Mouse (Mus musculus) natural killer cell, adult 2 months (primary cell): ENCODE data around the gene Rnf141.

Source experiments
- DNase-seq, 2 experiments: peaks; one replicate each; pipeline ENCODE4 v3.0.0; 2022; ENCODE audit warnings: low spot score in 2 of 2

Gene Rnf141

GRCm38 (mm10) chr7:110843916-110844874 is at the start of gene Rnf141:
Gene Rnf141, minus strand, starts transcription at chr7:110844457.
- DNase-seq, result peak; percentile 90 to 94

DNA sequence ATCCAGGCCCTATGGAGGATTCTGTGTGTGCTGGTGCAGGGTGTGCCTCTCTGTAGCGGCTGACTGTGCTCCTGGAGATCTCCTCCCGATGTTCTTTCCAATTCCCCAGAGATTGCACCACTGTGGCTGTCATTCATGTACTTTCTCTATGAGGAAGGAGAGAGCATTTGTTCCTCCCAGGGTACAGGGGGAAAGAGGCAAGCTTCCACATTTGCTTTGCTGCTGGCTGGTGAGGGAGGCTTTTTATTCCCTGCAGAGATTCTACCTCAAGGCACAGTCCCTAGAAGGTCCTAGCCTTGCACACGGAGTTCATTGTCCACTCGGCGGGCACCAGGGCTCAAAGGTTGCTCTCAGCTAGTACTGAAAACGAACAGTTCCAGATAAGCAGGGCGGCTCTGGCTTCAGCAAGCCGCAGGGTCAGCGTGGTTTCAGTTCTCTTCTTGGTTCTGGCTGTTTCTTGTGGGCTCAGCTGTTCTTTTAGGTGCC is 47.3 kb upstream of the Rnf141 start:
- no peak for DNase-seq

DNA sequence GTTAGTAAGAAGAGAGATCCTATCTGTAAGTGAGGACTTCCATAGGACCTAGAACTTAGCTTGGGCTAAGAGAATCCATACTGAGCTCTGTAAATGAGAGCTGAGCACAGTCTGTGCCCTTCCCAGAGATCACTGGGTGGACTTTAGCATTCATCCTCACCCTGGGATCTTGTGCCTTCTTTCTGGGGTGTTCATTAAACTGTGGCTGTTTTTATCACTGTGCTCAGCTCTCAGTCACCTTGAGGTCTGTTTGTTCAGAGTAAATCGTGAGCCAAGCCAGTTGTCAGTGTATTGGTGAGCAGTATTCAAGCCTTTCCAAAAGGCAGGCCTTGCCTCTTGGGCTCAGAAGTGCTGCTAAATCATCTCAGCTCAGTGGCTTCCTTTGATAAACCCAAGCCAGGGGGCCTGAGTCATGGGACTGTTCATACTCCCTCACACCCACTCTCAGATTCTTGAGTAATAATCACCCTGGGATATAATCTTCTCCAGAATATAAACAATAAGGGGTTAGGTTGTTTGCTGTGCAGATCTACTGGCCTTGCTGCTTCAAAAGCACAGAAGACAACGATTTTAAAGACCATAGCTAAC is 37.6 kb upstream of the Rnf141 start:
- DNase-seq, result no peak

DNA sequence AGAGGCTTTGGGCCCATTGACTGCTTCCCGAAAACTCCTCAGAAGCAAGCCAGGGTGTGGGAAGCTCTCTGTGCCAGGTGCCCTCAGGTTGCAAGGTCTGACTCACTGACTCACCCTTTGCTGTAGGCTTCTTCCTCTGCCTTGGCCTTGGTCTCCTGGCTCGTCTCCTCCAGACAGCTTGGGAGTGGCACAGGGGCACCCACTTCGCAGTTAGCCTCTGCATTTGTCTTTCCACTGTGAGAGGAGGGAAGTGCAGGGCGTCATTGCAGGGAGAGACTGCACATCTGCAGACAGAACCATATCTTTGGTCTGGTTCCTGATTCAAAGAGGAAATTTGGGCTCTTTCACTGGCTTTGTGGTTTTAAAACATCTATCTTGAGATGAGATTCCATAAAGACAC is 33.8 kb upstream of the Rnf141 start:
- DNase-seq, result no peak

- DNase-seq, result no peak
Observed at GRCm38 (mm10) chr7:110876965-110877364, 32.7 kb upstream of the Rnf141 start.

- no peak for DNase-seq
Observed at GRCm38 (mm10) chr7:110868807-110869206, 24.6 kb upstream of the Rnf141 start.

DNA sequence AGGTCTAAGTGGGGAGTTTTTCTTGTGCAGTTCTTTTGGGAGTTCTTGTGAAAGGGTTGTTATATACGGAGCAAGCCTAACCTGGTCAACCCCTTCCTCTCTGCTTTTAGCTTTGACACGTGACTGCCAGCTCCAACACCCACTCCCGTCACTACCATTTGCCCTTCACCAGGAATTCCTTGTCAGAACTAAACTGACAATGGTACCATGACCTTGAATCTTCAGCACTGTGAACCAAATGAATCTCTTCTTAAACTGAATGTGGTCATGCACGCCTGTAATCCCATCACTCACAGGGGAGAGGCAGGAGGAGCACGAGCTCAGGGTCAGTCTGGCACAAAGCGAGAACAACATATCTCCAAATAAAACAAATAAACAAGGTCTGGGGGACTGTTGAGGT is 22.9 kb upstream of the Rnf141 start:
- DNase-seq, result no peak

- DNase-seq, result no peak
Observed at GRCm38 (mm10) chr7:110866021-110866420, 21.8 kb upstream of the Rnf141 start.

- DNase-seq, result no peak
Observed at GRCm38 (mm10) chr7:110865570-110865969, 21.3 kb upstream of the Rnf141 start.

DNA sequence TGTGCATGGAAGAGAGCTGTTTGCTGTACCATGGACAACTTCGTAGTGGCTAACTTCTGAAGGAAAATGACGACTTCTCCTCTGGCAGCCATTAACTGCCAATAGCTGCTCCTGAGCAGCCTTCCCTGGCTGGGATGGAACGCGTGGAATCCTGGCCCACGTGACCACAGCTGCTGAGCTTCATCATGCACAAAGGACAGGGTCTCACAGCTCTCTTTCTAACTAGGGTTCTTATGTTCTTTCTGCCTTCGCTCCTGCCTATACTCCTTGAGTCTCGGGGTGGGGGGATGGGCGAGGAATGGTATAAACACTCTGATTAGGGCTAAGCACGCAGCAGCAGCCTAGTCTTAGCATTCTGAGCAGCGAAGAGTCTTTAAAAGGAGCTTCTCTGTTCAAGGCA is 20.8 kb upstream of the Rnf141 start:
- no peak for DNase-seq

DNA sequence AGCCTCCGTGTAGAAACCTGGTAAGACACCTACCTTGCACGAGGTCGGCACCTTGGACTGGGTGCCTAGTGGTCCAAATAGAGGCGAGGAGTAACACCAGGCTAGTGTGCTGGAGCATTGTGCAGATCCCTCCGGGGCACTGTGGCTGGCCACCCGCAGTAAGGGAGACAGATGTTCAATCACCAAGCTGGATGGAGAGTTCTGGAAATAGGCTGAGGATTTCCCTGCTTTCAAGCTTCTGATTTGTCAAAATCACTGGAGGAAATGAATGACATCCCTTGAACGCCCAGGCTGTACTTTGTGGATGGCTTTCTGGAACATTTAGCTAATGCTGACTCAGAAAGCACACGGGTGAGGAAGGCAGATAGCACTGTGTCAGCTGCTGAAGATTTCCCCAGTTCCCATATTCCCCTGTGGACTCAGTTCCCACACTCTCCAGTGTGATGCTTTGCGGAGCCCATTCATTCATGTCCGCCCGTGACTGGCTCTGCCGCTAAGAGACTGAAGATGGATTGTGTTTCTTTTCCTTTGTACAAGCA is 18.6 kb upstream of the Rnf141 start, which contains the start of gene Lyve1:
TSS of gene Lyve1 (minus strand) at position 489 of the 539 bp plus-strand sequence.
- no peak for DNase-seq

DNA sequence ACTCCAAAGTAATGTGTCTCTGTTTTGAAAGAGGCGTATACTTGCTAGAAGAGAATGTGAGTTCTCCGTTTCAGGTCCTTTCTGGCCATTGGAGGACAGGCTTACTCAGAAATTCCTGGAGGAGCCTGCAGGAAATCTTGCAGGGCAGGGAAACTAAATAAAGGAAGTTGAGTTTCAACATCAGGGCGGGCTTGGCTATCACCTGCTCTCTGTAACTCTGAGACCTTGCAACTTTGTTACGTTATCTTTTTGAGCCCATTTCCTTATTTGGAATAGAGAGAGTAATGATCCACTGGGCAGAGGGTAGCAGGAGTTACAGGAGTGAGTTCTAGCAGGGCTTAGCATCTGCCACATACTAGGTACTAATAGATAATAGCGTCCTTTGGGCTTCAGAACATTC is 15.9 kb upstream of the Rnf141 start:
- DNase-seq, result no peak

- no peak for DNase-seq
Observed at GRCm38 (mm10) chr7:110855604-110856003, 11.3 kb upstream of the Rnf141 start.

GRCm38 (mm10) chr7:110854927-110855546 is 10.8 kb upstream of the Rnf141 start:
- DNase-seq, result no peak

DNA sequence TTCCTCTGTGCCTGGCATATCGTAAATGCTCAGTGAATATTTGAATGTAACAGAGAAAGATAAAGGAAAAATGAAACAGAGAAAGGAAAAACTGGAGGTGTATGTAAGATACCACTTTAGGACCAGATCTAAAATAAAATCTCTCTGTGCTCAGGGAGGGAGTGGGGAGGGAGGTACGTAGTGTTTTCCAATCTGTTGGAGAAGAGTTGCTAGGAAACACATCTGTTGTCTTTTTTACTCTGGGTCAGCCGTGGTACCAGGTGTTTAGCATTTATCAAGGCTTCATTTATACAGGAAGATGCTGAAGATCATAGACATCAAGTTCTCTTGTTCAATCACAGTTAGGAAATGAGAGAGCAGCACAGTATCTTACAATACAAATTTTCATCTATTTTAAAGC is 10.3 kb upstream of the Rnf141 start:
- no peak for DNase-seq

DNA sequence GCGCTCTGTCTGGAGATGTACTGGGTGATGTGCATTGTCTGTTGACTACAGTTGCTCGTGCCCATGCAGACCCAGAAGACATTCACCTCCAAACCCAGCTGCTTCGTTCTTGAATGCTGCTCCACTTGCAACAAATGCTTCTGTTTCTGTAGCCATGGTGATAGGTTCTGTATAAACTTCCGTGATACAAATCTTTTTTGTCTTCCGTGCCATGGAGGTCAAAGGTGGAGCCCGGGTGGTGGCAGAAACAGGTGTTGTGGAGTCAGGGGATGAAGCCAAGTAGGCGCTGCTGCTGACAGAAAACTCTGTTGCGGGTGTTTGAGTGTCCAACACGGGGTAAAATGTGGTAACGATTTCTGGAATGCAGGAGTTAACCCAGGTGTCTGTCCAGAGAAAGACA is 9.4 kb upstream of the Rnf141 start:
- no peak for DNase-seq

DNA sequence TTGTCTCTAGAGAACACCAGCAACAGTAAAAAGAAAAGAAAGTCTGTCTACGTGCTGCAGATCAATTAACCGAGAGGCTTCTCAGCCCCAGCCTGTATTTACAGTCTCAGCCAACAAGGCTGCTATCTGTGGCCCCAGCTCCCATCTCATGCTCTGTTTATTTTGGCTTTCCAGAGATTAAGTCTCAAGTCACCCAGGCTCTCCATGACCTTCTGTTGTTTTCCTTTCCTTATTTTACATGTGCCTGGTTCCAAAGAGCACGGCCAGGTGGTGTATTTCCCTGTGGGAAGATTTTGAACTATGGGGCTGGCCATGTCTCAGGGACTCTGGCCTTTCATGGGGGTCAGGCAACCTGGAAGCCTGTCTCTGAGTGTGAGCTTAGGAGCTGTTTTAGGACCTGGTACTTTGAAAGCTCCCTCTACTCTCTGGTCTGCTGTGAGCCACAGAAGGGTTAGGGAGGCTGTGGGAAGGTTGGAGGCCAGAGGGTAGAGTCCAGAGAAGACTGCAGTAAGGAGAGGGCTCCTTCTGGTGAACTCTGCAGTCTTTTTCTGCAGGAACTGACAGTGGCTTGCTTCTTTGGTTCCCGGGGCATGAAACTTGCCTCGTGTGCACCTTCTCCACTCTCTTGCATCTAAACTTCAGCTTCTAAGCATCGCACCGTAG is 7.4 kb upstream of the Rnf141 start:
- no peak for DNase-seq

DNA sequence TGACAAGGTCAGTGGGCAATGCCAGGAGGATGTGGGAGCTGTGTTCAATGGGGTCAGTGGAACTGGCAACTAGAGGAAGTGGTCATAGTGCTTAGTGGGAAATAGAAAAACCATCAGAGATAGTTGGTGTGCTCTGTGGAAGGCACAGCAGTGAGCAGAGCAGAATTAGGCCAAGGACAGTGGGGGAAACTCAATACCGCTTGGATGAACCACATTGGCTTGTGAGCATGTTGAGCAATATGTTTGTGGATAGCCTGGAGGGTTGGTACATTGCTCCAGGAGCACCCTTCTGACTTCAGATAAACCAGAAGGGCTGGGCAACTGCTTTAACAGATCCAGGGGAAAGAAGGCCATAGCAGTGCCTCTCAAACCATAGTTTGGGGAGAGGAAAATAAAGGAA is 4.1 kb upstream of the Rnf141 start:
- DNase-seq, result no peak

DNA sequence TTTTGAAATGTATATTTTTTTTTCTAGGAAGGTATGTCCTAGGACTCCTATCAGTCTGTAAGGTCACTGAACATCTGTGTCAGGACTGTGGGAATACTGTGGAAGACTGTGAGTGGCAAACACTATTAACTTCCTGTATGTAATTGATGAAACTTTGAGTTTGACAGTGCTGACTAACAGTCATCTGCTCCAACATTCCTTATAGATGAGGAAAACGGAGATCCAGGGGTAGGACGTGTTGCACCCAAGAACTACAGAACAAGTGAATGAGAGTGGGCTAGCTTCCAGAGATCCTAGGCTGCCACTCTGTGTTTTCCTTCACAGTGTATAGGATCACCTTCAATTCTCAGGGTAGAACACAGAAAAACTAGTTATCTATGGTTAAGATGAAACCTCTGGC is 3.1 kb upstream of the Rnf141 start:
- no peak for DNase-seq

DNA sequence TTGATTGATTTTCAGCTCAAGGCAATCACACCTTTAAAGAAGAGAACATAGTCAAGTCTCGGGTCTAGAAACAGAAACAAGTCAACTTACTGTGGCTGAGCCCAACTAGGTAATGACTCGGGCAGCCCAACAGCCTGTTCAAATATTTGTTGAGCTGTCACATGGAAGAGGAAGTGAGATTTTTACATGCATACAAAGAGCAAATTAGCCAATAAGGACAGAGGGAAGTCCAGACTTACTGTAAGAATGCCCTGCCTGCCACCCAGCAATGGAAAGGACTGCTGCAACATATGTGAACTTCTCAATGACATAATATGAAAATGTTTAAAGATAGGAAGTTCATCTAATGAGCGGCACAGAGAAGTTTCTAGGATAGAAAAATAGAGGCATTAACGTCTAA is 3.9 kb downstream of the Rnf141 start:
- peak in 1 of 2 experiments; percentile 31 for DNase-seq

DNA sequence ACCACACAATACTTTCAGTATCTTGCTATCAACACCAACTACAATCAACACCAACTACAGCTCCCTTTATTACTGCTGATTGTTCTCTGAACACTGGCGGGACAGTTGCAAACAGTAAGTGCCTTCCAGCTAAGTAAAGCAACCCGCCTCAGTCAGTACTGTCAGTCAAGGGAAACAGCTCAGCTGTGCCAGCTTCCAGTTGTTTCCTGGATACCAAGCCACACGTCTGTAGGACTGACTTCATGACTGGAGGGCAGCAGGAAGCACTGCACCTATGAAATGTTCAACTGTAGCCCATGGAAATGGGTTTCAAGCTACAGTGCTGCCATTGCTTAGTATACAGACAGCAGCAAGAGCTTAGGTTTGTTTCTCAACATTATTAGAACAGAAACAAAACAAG is 9.7 kb downstream of the Rnf141 start:
- DNase-seq, result no peak

GRCm38 (mm10) chr7:110834018-110834417 is 10.2 kb downstream of the Rnf141 start:
- DNase-seq, result no peak
